Mouse (Mus musculus) spleen, adult 18-20 months (tissue): Measurements from ENCODE around the gene Cphx3.
"Not testable (repeated sequence)": the region's sequence is repeated elsewhere in the genome, so short reads cannot be mapped to it uniquely, and the experiment has no call there.

Experiments
- DNase-seq, 2 experiments: peaks; one replicate each; pipeline ENCODE4 v3.0.0; 2022; ENCODE audit warnings: mixed read lengths in 2 of 2

Cphx3 gene

GRCm38 (mm10) chr14:26181660-26182059 lies 99.6 kb downstream of the Cphx3 start:
- DNase-seq: not testable (repeated sequence)

DNA sequence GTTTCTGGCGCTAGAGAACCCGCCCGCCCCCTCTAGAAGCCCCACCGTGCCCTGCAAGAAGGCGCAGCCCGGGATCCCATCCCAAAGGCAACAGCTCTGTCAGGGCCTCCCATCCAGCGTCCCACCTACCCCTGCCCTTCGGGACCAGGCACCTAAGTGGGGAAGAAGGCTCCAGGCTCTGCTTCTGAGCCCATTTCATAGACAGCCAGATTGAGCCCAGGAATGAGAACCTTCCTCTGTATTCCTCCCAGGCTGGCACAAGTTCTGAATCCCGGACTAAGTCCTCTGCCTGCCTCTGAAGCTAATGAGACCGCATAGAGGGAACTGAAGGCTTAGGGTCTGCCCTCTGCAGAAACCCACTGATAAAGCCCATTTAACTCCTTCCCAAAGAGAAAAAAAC lies 100.3 kb downstream of the Cphx3 start, which contains the start of gene Plac9b:
Gene Plac9b, minus strand, starts transcription at position 101 of the 400 bp plus-strand sequence.
- not testable (repeated sequence) for DNase-seq

GRCm38 (mm10) chr14:26186638-26187037 lies 104.5 kb downstream of the Cphx3 start:
- DNase-seq: not testable (repeated sequence)

DNA sequence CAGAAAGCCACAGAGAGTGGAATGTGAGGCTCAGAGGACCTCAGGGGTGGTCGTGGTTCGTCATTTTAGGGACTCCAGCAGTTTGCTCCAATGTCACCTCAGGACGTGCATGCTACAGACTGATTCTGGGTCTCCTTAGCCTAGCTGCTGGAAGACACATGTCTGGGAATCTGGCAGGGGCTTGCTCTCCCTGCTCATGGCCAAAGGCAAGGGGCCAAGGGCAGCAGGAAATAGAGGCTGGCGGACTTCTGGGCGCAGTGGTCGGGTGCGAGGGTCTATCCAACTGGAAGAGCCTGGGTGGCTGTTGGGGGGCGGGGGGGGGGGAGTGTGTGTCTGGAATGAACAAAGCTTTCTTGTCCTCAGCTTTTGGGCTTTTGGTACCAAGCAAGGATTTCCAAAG lies 106.3 kb downstream of the Cphx3 start:
- not testable (repeated sequence) for DNase-seq

GRCm38 (mm10) chr14:26197851-26198250 lies 115.8 kb downstream of the Cphx3 start:
- DNase-seq: not testable (repeated sequence)

- DNase-seq: not testable (repeated sequence)
Measured at GRCm38 (mm10) chr14:26206197-26206925, 124.3 kb downstream of the Cphx3 start.

GRCm38 (mm10) chr14:26206926-26207247 lies 124.8 kb downstream of the Cphx3 start, which contains the start of gene Tmem254b:
Gene Tmem254b (minus strand): TSS chr14:26207041.
- not testable (repeated sequence) for DNase-seq

- DNase-seq: not testable (repeated sequence)
Measured at GRCm38 (mm10) chr14:26216233-26217000, 134.3 kb downstream of the Cphx3 start.

- not testable (repeated sequence) for DNase-seq
Measured at GRCm38 (mm10) chr14:26237183-26237582, 155.1 kb downstream of the Cphx3 start.

GRCm38 (mm10) chr14:26257756-26258617 lies 175.9 kb downstream of the Cphx3 start, which contains the start of gene Duxbl3:
Gene Duxbl3 (plus strand): TSS chr14:26257962.
- not testable (repeated sequence) for DNase-seq

DNA sequence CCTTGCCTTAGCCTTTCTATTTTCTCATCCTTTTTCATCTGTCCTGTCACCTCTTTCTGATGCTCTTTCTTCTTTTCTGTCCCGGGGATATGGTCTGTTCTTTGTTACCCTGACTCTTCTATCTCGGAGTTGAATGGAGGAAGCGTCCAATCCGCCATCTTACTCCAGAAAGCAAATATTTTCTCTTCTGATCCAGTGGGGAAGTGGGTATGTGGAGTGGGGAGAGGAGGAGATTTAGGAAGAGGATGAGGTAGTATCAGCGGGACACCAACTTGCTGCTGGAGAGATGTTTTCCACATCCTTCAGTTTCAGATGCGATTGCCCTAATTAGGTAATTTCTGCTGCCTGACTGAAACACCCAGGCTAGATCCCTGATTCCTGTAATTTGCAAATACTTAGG lies 176.6 kb downstream of the Cphx3 start:
- DNase-seq: not testable (repeated sequence)
